Mouse (Mus musculus) stomach, embryonic 16.5 days (tissue): ENCODE measurements around the gene 4930407I10Rik. TPM values are rescaled to one million over a fixed set of nuclear protein-coding genes. Genes with fewer than 3 reads are reported as not detected.

ENCODE experiments used
- polyA plus RNA-seq: library from polyadenylated mRNA; unstranded; fragments of >200 nt; fragmentation: Nextera tagmentation; extraction: Ambion mirVana; gene quantifications from 2 replicates; pipeline ENCODE4 v1.2.1, GENCODE M21; 2015

Gene 4930407I10Rik
- polyA plus RNA-seq, 1 experiment from 2014 or later, result not detected

Other genes starting within 250 kb of the 4930407I10Rik start
- gene Tob2, start 200.4 kb upstream of the 4930407I10Rik start, polyA plus RNA-seq, result 30.0 and 31.7 TPM in 2 replicates
- gene Phf5a, start 187.2 kb upstream of the 4930407I10Rik start, polyA plus RNA-seq, result 112 and 120 TPM in 2 replicates
- gene Aco2, start 186.8 kb upstream of the 4930407I10Rik start, polyA plus RNA-seq, result 190 and 200 TPM in 2 replicates
- 58.6 and 70.1 TPM in 2 replicates for gene Polr3h, start 132.9 kb upstream of the 4930407I10Rik start, polyA plus RNA-seq
- 17.1 and 18.2 TPM in 2 replicates for gene Csdc2, start 122.4 kb upstream of the 4930407I10Rik start, polyA plus RNA-seq
- 31.5 and 32.9 TPM in 2 replicates for gene Pmm1, start 98.2 kb upstream of the 4930407I10Rik start, polyA plus RNA-seq
- gene 1700029P11Rik, start 78.6 kb upstream of the 4930407I10Rik start, polyA plus RNA-seq, result not detected in 2 replicates
- gene Xrcc6, start 71.3 kb upstream of the 4930407I10Rik start, polyA plus RNA-seq, result 71.9 and 72.2 TPM in 2 replicates
- 18.6 and 19.8 TPM in 2 replicates for gene Desi1, start 25.3 kb upstream of the 4930407I10Rik start, polyA plus RNA-seq
- gene Snu13, start 11.6 kb upstream of the 4930407I10Rik start, polyA plus RNA-seq, result 209 and 251 TPM in 2 replicates
- gene Mei1, start 10.8 kb downstream of the 4930407I10Rik start, polyA plus RNA-seq, result 0.03 TPM in 1 of 2 replicates, not detected in the other
- gene Ccdc134, start 68.8 kb downstream of the 4930407I10Rik start, polyA plus RNA-seq, result 15.9 and 17.2 TPM in 2 replicates
- gene Srebf2, start 88.0 kb downstream of the 4930407I10Rik start, polyA plus RNA-seq, result 161 and 169 TPM in 2 replicates
- not detected in 2 replicates for gene Shisa8, start 153.7 kb downstream of the 4930407I10Rik start, polyA plus RNA-seq
- 0.10 TPM in 1 of 2 replicates, not detected in the other for gene Tnfrsf13c, start 165.2 kb downstream of the 4930407I10Rik start, polyA plus RNA-seq
- 44.4 and 51.6 TPM in 2 replicates for gene Cenpm, start 185.6 kb downstream of the 4930407I10Rik start, polyA plus RNA-seq
- gene 1500009C09Rik, start 193.2 kb downstream of the 4930407I10Rik start, polyA plus RNA-seq, result not detected in 2 replicates
- gene Sept3, start 215.7 kb downstream of the 4930407I10Rik start, polyA plus RNA-seq, result 6.1 and 6.8 TPM in 2 replicates
- 0.09 and 0.26 TPM in 2 replicates for gene Wbp2nl, start 239.8 kb downstream of the 4930407I10Rik start, polyA plus RNA-seq